Mouse (Mus musculus) embryo, embryonic 11 days (tissue): ENCODE data around the gene Pip.

Source experiments
- DNase-seq: peaks from one replicate; pipeline ENCODE4 v3.0.0-alpha.2; 2015

Gene Pip

DNA sequence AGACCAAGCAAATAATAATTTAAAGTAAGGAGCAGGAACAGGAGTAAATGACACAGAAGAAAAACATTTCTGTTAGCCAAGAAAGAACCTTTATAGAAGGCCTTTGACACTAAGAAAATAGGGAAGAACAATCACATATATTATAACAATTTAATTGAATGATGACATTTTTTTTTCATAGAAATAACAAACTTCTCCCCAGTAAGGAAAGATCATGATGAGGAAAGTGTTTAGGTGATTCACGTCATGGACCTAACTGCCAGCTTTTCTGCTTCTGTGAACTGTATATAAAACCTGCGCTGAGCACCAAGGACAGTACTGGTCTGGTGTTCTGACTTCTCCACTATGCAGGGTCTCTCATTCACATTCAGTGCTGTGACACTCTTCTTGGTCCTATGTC lies at the start of gene Pip:
Gene Pip (plus strand): TSS at position 301 of the 400 bp plus-strand sequence.
- DNase-seq = no peak

DNA sequence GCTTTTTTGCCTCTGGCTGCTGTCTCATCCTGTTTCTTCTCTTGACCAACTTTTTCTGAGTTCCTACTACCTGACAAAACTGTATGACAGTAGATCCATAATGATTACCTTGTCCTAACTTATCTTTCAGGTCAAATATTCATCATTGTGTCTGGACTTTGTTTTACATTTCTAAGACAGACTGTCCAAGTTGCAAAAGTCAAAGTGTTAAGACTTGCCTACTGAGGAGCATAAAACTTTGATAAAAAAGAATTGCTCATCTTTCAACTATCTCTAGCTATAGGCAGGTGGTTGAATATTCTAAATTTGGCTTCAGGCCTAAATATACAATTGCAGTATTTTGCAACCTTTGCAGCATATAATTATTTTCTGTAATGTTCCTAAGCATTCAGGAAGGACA lies 23.2 kb upstream of the Pip start:
- DNase-seq = no peak

DNA sequence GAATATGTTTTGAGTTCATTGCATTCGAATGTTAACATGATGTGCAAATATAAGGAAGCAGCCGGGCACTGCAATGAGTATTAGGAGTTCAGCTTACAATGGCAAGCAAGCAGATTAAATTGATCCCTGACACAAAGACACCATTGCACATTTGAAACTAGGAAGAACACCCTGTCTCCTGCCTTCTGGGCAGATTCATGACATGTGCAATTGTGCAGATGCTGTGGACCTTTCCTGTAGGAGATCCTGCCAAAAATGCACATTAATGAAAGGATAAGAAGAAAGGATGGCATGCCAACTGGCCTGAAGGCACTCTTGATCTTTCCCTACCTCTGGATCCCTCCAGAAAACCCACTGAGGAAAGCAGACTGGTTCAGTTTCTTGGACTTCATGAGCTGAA lies 17.8 kb upstream of the Pip start:
- no peak for DNase-seq

DNA sequence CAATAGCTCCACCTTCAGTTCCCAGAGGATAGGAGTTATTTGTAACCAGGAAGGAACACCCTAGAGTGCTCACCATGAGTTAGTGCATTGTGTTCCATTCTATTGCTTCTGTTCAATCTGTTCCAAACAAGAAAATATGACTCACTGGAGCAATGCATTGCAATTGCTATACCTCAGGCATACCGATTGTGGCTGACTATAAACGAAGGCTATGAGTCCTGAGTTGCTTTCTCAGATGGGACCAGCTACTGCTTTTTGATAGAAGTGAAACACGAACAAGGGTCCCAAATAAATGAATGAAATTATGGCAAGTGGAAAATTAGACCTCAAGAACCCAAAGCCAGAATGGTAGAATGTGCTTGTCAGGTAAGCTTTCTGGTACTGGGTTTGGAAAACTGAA lies 5.4 kb downstream of the Pip start, which contains the start of gene Sval2:
Gene Sval2 (plus strand): TSS at position 301 of the 400 bp plus-strand sequence.
- DNase-seq = no peak

DNA sequence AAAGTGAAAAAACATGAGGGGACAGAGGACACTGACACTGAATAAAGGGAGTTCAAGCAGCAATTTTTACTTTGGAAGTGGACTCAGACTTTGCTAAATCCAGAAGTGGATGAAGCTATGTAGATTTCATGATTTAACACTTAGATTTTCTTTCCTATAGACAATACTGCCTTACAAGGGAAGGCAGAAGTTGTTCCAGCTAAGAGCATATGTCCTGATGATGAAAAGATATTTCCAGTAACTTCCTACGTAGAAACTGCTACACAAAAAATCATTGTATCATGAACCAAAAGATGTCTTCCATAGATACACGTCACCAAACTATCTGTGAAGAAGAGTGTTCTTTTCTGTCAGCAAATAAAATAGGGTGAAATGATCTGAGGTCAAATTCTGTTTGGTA lies 16.7 kb downstream of the Pip start:
- no peak for DNase-seq
